Mouse (Mus musculus) lung, adult 2 months (tissue): ENCODE data around the gene Kcnab3. TPM values are rescaled to one million over a fixed set of nuclear protein-coding genes. Genes with fewer than 3 reads are reported as not detected.
"Not testable (repeated sequence)": the region's sequence is repeated elsewhere in the genome, so short reads cannot be mapped to it uniquely, and the experiment has no call there.

Source experiments
- DNase-seq: peaks from one replicate; pipeline ENCODE4 v3.0.0; 2022
- H3K4me1 ChIP-seq: fragments of 200-500 bp; 2 replicates; pipeline ENCODE4 v1.6.1; 2011; ENCODE audit warnings: low read length; ENCODE audit not compliant: control insufficient read depth, insufficient read depth
- H3K4me3 ChIP-seq: fragments of 200-500 bp; replicated peaks from 2 replicates; pipeline ENCODE3; 2011; ENCODE audit warnings: low read depth, mild to moderate bottlenecking, control low read depth, low read length; ENCODE audit errors: extremely low read depth
- CTCF ChIP-seq: fragments of 200-500 bp; IDR thresholded peaks from 2 replicates; pipeline ENCODE4 v1.5.1; 2011; ENCODE audit warnings: mild to moderate bottlenecking, low read length, control low read depth; ENCODE audit not compliant: insufficient read depth
- POLR2A ChIP-seq: fragments of 200-500 bp; IDR thresholded peaks from 2 replicates; pipeline ENCODE4 v1.6.1; 2011; ENCODE audit warnings: low read depth, mild to moderate bottlenecking, control low read depth, low read length, borderline replicate concordance; ENCODE audit errors: extremely low read depth
- WGBS: fragments of 180-500 bp; shearing (Covaris S2); methylation state at CpG from one replicate; pipeline ENCODE4 v1.1.7; 2018; 5-methylcytosine and 5-hydroxymethylcytosine counted together
- polyA plus RNA-seq: library from polyadenylated mRNA; depleted of rRNA; stranded (reverse); fragments of >200 nt; gene quantifications from 2 replicates; pipeline ENCODE4 v1.2.3, GENCODE M21; 2012

Gene Kcnab3
- polyA plus RNA-seq, 1 experiment: 2.2 TPM

- 93% methylated on average over 6 of the region's 6 CpGs for WGBS
These were observed 9.7 kb upstream of the Kcnab3 start for GRCm38 (mm10) chr11:69316361-69316760.

GRCm38 (mm10) chr11:69318000-69318399 lies 8.1 kb upstream of the Kcnab3 start:
- not testable (repeated sequence) for H3K4me3 ChIP-seq, H3K4me1 ChIP-seq, DNase-seq
- 90% methylated on average over 3 of the region's 3 CpGs for WGBS

More at GRCm38 (mm10) chr11:69316361-69316760, 9.7 kb upstream of the Kcnab3 start:
- no peak for TF ChIP-seq POLR2A
- no peak for TF ChIP-seq CTCF
- no peak for DNase-seq
- H3K4me1 ChIP-seq: no peaks in the 10 kb centered on the region
- no peak overlapping the region for H3K4me3 ChIP-seq

- Histone ChIP-seq H3K4me3 (no peak overlapping the region), H3K4me1 (peaks cover 6% of the 10 kb centered on the region; the same call in 1 of the 2 replicates)
- TF ChIP-seq POLR2A (no peak), CTCF (no peak)
- WGBS: 97% methylated on average over 6 of the region's 6 CpGs
- DNase-seq: no peak
These were observed 4.5 kb upstream of the Kcnab3 start for GRCm38 (mm10) chr11:69321580-69321979.

- Histone ChIP-seq H3K4me3 (no peak overlapping the region), H3K4me1 (peaks cover 6% of the 10 kb centered on the region; the same call in 1 of the 2 replicates)
- TF ChIP-seq POLR2A (no peak), CTCF (no peak)
- DNase-seq: no peak
- 66% methylated on average over 6 of the region's 6 CpGs for WGBS
These were observed 4.0 kb upstream of the Kcnab3 start for GRCm38 (mm10) chr11:69322010-69322409.

GRCm38 (mm10) chr11:69322693-69323471 lies 3.2 kb upstream of the Kcnab3 start:
- peaks cover 6% of the 10 kb centered on the region; the same call in 1 of the 2 replicates for H3K4me1 ChIP-seq
- TF ChIP-seq CTCF (no peak), POLR2A (no peak)
- H3K4me3 ChIP-seq: peak overlapping the region; percentile 82
- no peak for DNase-seq
- 14% methylated on average over 18 of the region's 18 CpGs for WGBS

- whole genome bisulfite sequencing: under 1% methylated on average over 30 of the region's 30 CpGs
- TF ChIP-seq CTCF: no peak
- TF ChIP-seq POLR2A: peak; percentile 90; the same call in 1 of the 2 replicates
- peaks cover 6% of the 10 kb centered on the region; the same call in 1 of the 2 replicates for H3K4me1 ChIP-seq
These were observed 2.4 kb upstream of the Kcnab3 start, which contains the start of the genes Cntrob and Trappc1 for GRCm38 (mm10) chr11:69323667-69324111. Gene Cntrob, minus strand, starts transcription at chr11:69323775. Gene Trappc1, plus strand, starts transcription at chr11:69323980.

GRCm38 (mm10) chr11:69324749-69325148 lies 1.3 kb upstream of the Kcnab3 start:
- Histone ChIP-seq H3K4me3 (no peak overlapping the region), H3K4me1 (peaks cover 6% of the 10 kb centered on the region; the same call in 1 of the 2 replicates)
- 75% methylated on average over 6 of the region's 6 CpGs for WGBS
- no peak for TF ChIP-seq POLR2A
- no peak for TF ChIP-seq CTCF
- DNase-seq: no peak

More at GRCm38 (mm10) chr11:69323667-69324111, 2.4 kb upstream of the Kcnab3 start, which contains the start of the genes Cntrob and Trappc1:
- DNase-seq: peak; percentile 97
- H3K4me3 ChIP-seq: peak within 1 kb of the TSS; percentile 82

GRCm38 (mm10) chr11:69326408-69327156 lies 524 bp downstream of the Kcnab3 start:
- WGBS: 3% methylated on average over 45 of the region's 45 CpGs
- TF ChIP-seq POLR2A: no peak
- no peak for TF ChIP-seq CTCF

GRCm38 (mm10) chr11:69327157-69327442 lies 1.0 kb downstream of the Kcnab3 start:
- no peak for TF ChIP-seq CTCF
- TF ChIP-seq POLR2A: no peak
- H3K4me3 ChIP-seq: no peak overlapping the region

More at GRCm38 (mm10) chr11:69326408-69327156, 524 bp downstream of the Kcnab3 start:
- Histone ChIP-seq H3K4me3 (peak overlapping the region; percentile 57), H3K4me1 (peaks cover 6% of the 10 kb centered on the region; the same call in 1 of the 2 replicates)
- DNase-seq: no peak

GRCm38 (mm10) chr11:69327648-69328047 lies 1.6 kb downstream of the Kcnab3 start:
- TF ChIP-seq CTCF (no peak), POLR2A (no peak)
- Histone ChIP-seq H3K4me1 (peaks cover 6% of the 10 kb centered on the region; the same call in 1 of the 2 replicates), H3K4me3 (no peak overlapping the region)
- 47% methylated on average over 6 of the region's 6 CpGs for whole genome bisulfite sequencing
- DNase-seq: no peak

More at GRCm38 (mm10) chr11:69327157-69327442, 1.0 kb downstream of the Kcnab3 start:
- H3K4me1 ChIP-seq: peaks cover 6% of the 10 kb centered on the region; the same call in 1 of the 2 replicates
- no peak for DNase-seq
- WGBS: 31% methylated on average over 9 of the region's 9 CpGs
